Mouse (Mus musculus): ENCODE measurements around the gene Panx3.

DNA sequence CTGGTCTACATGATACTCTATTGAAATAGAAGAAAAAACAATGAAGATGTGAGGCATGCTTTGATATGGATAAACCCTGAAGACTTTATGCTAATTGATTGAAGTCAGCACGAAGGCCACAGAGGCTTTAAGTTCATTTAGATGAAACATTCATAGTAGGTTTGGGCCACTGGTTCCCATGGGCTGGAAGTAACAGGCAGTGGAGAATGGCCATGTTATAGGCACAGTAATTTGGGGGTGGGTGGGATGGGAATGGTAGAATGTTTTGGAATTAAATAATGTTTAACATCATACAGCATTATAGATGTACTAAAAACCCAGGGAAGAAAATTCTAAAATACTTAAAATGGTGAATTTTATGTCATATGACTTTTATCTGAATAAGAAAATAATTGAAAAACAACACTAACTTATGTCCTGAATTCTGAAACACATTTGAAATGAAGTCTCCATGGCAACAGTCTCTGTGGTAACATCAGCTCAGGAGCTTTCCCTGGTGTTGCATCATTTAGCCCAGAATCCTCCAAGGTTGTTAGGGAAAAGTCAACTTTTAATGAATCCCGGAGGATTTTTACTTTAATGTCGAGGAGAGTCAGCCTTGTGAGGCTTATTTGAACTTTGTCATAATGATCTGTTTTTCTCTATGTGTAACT, 18.4 kb upstream of the Panx3 start:
- TF ChIP-seq POLR2A (IDR thresholded peaks at IDR 0.05; ENCODE audit: extremely low read depth, insufficient read depth, low read length) (no peak), CTCF (IDR thresholded peaks at IDR 0.05; ENCODE audit: extremely low read depth, insufficient read depth, low read length) (no peak)

Data from cortical plate, adult 2 months (tissue).